Mouse (Mus musculus) embryo, embryonic 11.5 days (tissue): ENCODE measurements around the gene Oog4.
"Not testable (repeated sequence)": the region's sequence is repeated elsewhere in the genome, so short reads cannot be mapped to it uniquely, and the experiment has no call there.

Experiments used
- DNase-seq: peaks from one replicate; pipeline ENCODE4 v3.0.0-alpha.2; 2012; ENCODE audit warnings: low read depth, low spot score

Gene Oog4

DNA sequence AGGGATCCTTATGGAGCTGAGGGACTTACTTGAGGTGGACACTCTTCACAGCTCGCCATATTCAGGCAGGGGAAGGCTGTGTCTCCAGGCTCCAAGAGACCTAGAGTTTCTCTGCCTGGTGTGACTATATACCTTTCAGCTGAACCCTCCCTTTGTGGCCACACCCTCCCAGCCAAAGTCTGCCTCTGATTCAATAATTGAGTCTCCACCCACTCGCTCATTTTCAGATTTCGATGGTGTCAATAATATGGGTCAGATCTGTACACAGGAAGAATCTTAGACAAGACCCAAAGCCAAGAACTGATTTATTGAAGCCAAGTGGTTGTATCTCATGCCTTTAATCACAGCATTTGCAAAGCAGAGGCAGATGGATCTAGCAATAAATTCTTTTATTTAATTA, at the start of gene Oog4:
Oog4 (minus strand) TSS at position 101 of the 400 bp plus-strand sequence.
- no peak for DNase-seq

DNA sequence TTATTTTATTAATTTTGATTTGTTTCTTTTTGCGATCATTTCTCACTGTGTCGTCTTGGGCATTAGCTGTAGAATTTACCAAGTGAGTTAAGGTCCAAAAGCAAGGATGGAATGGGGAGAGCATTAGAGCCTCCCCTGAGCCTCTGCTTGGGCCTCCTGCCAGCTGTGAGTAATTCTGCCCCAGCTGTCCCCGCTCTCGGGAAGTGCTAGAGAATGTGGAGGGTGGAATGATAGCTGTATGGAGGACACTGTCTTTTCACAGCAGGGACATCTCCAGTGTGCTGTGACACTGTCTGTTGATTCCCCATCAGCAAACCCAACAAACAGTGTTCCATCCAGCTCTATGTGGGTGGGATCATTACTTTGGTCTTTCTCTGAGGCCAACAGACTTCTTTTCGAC, 23.4 kb downstream of the Oog4 start:
- DNase-seq: not testable (repeated sequence)

DNA sequence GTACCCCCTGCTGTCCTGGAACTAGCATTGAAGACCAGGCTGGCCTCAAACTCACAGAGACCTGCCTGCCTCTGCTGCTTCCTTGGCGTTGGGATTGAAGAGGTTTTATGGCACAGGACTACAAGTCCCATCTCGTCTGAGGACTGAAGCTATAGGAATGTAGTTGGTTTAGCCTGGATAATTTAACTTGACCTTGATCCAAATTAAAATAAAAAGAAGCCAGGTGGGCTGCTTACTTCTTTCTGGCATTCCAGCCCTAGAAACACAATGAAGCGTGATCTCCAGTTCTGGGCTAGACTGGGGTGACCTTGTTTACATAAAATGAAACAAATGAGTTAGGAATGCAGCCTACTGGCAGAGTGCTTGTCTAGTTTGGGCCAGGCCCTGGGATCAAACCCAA, 36.0 kb downstream of the Oog4 start:
- no peak for DNase-seq

- DNase-seq: no peak
Observed at GRCm38 (mm10) chr4:143413621-143414020, 36.5 kb downstream of the Oog4 start.

DNA sequence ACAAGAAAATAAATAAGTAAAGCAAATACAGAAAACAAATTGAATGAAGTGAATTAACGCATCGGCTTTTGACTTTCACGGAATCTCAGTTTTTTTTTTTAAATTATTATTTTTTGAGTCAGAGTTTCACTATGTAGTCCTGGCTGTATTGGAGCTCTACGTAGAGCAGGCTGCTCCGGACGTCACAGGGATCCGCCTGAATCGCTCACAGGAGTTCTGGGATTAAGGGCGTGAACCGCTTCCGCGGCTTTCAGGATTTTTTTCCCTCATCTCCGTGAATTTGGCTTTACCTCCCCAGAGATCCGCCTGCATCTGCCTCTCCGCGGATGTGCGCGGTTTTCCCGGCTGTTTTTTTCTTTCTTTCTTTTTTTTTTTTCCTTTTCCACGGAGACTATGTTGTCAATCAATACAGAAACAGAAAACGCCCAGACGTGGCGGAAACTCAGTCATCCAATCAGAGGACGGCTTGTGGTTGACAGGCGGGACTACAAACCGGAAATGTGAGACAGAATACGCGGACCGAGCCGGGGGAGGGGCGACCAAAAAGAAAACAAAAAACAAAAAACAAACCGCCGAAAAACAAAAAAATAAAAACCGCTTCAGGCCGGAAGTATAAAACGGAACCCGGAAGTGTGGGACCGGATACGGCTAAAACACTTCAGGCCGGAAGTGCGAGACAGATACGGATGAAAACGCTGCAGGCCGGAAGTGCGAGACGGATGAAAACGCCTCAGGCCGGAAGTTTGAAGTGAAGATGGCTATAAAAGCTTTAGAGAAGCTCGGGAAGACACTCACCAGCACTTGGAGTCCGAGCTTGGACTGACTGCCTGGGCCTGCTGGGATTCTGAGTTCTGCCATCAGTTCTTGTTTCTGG, 37.7 kb downstream of the Oog4 start, which contains the start of gene Pramef8:
Pramef8 (plus strand) TSS at position 208 of the 874 bp plus-strand sequence.
- peak; percentile 88 for DNase-seq

DNA sequence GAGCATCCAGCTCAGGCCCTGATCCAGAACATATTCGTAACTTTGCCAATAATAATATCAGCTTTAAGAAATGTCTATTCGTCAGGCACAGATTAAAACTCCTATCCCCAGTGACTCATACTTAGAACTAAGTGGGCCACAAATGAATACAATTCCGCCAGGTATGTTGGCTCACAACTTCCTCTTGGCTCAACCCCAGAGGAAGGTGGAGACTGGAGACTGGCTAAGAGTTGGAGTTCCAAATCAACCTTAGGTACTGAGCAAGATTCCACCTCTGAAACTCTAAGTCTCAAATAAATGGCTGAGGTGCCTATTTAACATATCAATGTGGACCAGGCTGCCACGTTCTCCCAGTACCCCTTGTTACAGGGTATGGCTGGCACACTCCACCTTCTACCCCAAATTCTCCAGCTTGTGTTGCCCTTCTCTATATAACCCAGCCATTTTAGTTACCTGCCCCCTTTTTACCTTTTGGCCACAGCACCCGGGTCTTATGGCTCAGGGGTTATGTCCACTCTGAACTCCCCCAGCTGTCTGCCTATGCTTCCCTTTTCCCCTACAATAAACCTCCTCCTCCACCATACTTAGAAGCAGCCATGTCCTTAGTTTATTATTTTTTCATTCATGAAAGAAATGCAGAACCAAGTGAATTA, 38.4 kb downstream of the Oog4 start:
- DNase-seq: no peak

DNA sequence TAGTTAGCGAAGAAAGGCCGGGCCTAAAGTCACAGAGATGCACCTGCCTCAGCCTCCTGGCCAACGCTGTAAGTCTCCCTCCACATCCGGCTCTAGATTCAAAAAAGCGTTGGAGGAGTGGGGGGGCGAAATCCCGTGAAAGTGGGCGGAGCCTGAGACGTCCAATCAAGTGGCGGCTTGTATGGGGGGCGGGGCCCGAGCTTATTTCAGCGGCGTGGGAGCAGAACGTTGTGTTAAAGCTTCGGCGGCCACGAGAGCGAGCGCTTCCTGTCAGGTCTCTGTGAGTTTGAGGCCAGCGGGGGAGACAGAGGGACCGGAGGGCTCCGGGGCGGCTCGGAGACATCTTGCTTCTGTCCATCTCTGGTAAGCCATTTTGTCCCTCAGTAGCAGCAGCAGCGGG, 55.9 kb downstream of the Oog4 start, which contains the start of gene Pramel1:
Pramel1 (plus strand) TSS at position 248 of the 400 bp plus-strand sequence.
- DNase-seq: no peak

GRCm38 (mm10) chr4:143388955-143389702, 61.0 kb downstream of the Oog4 start:
- DNase-seq: peak; percentile 34
